Mouse (Mus musculus) CD4-positive, CD25-positive, alpha-beta regulatory T cell, adult 2 months (primary cell): Measurements from ENCODE around the gene Coasy.

Source experiments
- DNase-seq: peaks from one replicate; pipeline ENCODE4 v3.0.0-alpha.2; 2012; ENCODE audit warnings: low read depth, low spot score

Gene Coasy

GRCm38 (mm10) chr11:101082208-101083082 lies at the start of gene Coasy:
Coasy (plus strand) TSS chr11:101082565.
- DNase-seq, result peak; percentile 91

GRCm38 (mm10) chr11:101033856-101034500 lies 48.4 kb upstream of the Coasy start:
- DNase-seq, result no peak

GRCm38 (mm10) chr11:101034614-101035327 lies 47.6 kb upstream of the Coasy start:
- DNase-seq, result no peak

DNA sequence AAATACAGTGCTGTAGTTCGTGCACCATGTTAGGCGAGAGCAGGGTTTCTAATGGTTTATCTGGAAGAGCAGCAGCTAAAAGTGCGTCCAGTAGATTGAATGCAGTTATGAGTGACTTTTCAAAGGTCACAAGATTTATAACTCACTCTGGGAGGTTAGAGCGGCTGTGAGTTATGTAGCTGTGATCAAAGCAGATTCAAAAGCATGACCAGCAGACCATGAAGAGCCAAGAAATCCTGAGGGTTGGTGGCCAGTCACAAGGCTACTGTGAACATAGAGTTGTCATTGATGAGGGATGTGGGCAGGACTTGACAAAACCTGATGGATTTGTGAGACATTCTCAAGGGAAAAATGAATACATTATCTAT lies 47.1 kb upstream of the Coasy start:
- DNase-seq, result no peak

DNA sequence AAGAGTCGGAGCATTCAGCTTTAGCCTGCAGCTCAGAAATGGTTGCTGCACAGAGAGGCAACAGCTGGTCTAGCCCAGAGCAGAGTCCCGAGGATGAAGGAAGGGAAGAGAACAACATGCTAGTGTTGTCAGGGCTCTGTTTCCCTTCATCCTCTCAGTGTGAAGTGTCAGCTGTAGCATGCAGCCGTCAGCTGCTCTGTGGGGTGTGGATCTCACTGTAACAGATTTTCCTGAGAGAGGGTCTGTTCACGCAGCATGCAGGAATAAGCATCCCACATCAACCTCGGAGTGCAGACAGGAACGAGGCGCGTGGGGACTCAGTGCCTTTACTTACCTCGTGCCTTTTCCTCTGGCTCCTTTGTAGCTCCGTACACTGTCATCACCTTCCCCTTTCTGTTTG lies 44.6 kb upstream of the Coasy start:
- DNase-seq, result no peak

DNA sequence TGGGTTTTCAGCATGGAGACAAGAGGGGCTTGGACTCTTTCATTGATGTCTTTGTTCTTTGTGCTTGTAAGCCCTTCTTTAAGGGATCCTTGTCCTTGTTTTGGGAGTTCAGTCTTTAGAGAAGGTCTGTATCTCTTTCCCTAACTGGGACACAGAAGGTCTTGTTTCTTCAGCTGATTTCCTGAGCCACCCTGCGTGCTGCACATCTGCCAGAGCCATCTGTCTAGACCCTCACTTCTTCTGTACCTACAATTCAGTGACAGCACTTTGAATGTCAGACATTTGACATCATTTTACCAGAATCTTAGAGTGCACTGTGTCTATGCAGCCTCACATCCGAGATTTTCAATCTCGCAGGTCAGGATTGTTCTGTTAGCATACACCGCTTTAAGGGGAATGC lies 36.5 kb upstream of the Coasy start:
- DNase-seq, result no peak

- peak; percentile 56 for DNase-seq
These were observed 35.9 kb upstream of the Coasy start for GRCm38 (mm10) chr11:101046440-101046839.

GRCm38 (mm10) chr11:101047502-101047901 lies 34.9 kb upstream of the Coasy start:
- DNase-seq, result no peak

- DNase-seq, result no peak
These were observed 32.0 kb upstream of the Coasy start for GRCm38 (mm10) chr11:101050359-101050758.

DNA sequence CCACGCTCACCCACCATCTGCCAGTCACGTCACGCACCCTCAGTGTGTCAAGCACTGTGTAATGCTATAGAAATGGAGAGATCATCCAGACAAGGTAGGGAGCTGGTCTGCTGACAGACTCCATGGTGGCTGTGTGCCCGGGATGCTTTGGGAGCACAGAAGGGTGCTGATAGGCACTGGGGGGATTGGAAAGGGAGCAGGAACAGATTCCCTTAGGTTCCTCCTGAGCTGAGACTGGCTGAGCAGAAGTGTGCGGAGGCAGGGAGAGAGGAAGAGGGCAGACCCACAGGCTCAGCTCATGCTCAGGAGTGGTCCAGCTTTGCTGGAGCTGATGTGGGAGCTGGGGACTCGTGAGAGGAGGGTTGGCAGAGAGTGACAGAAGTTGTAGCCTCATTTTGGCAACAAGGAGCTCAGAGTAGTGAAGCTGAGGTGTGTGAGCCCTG lies 31.3 kb upstream of the Coasy start:
- no peak for DNase-seq

DNA sequence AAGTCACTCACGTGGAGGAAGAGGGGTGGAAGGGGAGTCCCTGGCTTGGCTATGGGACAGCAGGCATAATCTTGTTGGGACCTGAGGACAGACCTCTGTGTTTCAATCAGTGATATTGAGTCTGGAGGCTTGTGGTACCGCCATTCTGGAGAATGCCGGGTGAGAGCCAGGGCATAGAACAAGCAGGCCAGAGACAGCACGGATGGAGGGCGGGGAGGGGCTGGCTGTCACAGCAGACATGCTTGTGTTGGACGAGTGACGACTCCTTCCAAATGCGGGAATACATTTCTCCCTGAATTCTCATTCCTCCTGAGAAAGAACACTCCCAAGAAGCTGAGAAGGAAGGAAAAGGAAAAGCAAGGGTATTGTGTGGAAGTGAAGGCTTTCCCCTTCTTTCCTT lies 30.7 kb upstream of the Coasy start:
- DNase-seq, result no peak

GRCm38 (mm10) chr11:101052751-101053473 lies 29.5 kb upstream of the Coasy start:
- no peak for DNase-seq

DNA sequence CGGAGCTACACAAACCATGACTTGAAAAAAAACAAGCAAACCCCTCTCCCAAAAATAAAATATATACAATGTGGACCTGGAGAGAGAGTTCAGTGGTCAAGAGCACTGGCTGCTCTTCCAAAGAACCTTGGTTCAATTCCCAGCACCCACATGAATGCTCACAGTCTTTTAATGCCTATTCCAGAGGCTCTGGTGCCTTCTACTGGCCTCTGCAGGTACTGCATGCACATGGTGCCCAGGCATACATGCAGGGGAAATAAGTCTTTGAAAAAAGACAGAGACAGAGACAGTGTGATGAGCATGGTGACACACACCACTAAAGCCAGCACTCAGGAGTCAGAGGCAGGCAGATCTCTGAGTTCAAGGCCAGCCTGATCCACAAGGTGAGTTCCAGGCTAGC lies 28.4 kb upstream of the Coasy start:
- DNase-seq, result peak; percentile 60

- no peak for DNase-seq
These were observed 26.9 kb upstream of the Coasy start for GRCm38 (mm10) chr11:101055418-101055817.

- no peak for DNase-seq
These were observed 25.5 kb upstream of the Coasy start for GRCm38 (mm10) chr11:101056885-101057284.

DNA sequence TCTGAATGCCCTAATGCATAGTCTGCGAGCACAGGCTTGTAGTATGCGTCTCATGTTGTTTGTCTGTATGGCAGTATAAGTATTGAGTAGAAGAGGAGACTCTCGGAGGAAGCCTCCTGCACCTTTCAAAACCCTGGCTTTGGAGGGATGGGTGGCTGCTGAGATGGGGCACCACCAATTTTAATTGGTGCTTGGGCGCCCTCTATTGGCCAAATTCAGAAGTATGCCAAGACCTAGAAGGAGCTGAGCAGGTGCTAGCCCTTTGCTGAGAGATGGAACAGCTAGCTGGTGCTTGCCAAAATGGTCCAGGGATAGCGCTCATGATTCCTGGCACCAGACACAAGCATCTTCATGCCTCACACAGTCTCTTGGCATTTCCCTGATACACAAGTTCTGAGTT lies 24.5 kb upstream of the Coasy start:
- peak; percentile 91 for DNase-seq

DNA sequence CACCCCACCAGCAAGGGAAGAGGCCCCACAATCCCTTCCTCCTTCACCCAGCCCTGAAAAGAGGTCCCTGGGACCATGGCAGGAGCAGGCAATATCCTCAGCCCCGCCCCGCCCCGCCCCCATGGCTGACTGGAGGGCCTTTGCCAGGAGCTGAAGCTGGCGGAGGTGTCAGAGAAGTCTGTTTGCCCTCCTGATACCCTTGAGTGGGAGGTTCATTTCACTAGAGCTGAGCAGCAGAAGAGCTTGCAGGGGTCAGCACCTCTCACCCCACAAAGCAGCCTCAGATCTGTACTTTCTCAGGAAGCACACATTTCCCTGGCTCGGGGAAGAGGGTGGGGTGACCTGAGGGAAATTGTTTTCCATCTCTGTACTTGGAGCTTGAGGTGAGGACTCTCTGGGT lies 23.6 kb upstream of the Coasy start:
- peak; percentile 47 for DNase-seq

- DNase-seq, result no peak
These were observed 22.9 kb upstream of the Coasy start for GRCm38 (mm10) chr11:101059473-101059872.

DNA sequence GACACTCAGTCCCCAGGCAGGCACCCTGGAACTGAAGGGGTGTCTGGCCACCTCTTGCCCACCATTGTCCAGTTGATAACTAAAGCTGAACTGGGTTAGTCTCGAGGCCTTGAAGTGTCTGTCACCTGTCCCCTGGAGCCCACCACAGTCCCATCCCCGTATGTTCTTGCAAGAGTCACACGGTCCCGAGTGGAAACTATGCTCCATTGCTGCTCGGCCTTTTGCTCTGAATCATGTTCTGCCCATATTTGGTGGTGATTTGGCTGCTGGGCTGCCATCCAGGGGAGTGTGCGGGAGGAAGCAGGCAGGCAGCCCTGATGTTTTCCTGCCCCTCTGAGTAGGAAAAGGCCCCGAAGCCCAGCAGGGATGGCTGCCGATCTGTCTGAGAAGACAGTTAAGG lies 22.2 kb upstream of the Coasy start:
- peak; percentile 41 for DNase-seq

GRCm38 (mm10) chr11:101061049-101061448 lies 21.3 kb upstream of the Coasy start:
- peak; percentile 7 for DNase-seq

DNA sequence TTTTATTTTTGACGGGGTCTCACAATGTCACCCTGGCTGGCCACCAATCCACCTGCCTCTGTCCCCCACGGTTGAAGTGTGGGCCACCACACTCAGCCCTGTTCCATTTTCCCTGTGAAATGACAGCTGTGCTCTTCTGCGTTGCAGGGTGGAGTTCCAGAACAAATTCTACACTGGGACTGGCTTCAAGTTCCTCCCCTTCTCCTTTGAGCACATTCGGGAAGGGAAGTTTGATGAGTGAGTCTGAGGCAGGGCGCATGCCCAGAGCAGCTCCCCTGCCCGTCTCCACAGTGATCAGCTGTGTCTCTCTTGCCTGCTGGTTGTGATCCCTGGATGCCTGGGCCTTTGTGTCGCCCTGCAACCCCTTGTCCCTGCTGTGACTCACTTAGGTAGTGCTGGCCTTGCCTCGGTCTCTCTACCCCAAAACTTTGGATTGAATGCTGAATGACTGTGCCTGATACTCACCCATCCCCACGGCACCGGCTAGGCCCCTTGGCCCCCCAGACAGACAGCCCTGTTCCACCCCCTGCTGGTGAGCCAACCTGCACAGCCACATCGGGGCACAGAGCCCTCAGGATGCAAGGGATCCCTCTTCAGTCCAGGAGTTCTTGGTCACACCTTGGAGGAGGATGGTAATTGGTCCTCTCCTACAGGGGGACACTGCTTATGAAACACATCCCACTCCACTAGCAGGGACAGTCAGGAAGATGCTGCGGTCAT lies 20.0 kb upstream of the Coasy start:
- peak; percentile 33 for DNase-seq
